In genomic region chr2:157723883-157724573, GRCm38 (mm10) we compare ENCODE assay signal across 10 mouse cellular contexts. TPM values are rescaled to one million over a fixed set of nuclear protein-coding genes. Genes with fewer than 3 reads are reported as not detected.
DNase-seq lines count a peak whose midpoint lies in the region; ATAC-seq and TF ChIP-seq lines count a peak whose summit lies in the region.
"Had no signal": no experiment of that assay in that cellular context is flagged by ENCODE, and none has a peak within 500 bp of the region (broad histone marks: within the 10 kb centered on the region; RNA-seq: fewer than 3 reads in every experiment).

No protein-coding gene starts in this region.

- ATAC-seq in hindbrain, embryonic 13.5 days (ENCODE audit: low FRiP score): peak; percentile 87
- peak; percentile 88 for ATAC-seq in midbrain, embryonic 13.5 days

- TF ChIP-seq POLR2A in brain, embryonic 14.5 days (IDR thresholded peaks at IDR 0.05; ENCODE audit: borderline replicate concordance, extremely low read depth, insufficient read depth, insufficient read length, poor library complexity, severe bottlenecking): no peak

- no peak overlapping the region for H3K4me3 ChIP-seq in hindbrain, embryonic 13.5 days
- H3K4me3 ChIP-seq in midbrain, embryonic 13.5 days (replicated peaks): no peak overlapping the region
- H3K4me3 ChIP-seq: lung, embryonic 15.5 days had no signal

- 36% methylated on average over 8 of the region's 8 CpGs for WGBS in hindbrain, embryonic 13.5 days
- WGBS in midbrain, embryonic 13.5 days: 38% methylated on average over 8 of the region's 8 CpGs

- H3K27ac ChIP-seq in hindbrain, embryonic 13.5 days: peak overlapping the region; percentile 91
- H3K27ac ChIP-seq in midbrain, embryonic 13.5 days: peak overlapping the region; percentile 87
- H3K27ac ChIP-seq: lung, embryonic 15.5 days had no signal

- no peaks in the 10 kb centered on the region for H3K36me3 ChIP-seq in hindbrain, embryonic 13.5 days
- no peaks in the 10 kb centered on the region for H3K36me3 ChIP-seq in midbrain, embryonic 13.5 days
- H3K36me3 ChIP-seq: lung, embryonic 15.5 days had no signal

- H3K9me3 ChIP-seq in hindbrain, embryonic 13.5 days: no peaks in the 10 kb centered on the region
- H3K9me3 ChIP-seq in midbrain, embryonic 13.5 days: peaks cover 4% of the 10 kb centered on the region; the same call in 1 of the 2 replicates
- H3K9me3 ChIP-seq: lung, embryonic 15.5 days had no signal

- H3K9ac ChIP-seq in hindbrain, embryonic 13.5 days: peak overlapping the region; percentile 36; the same call in 1 of the 2 replicates
- H3K9ac ChIP-seq in midbrain, embryonic 13.5 days (replicated peaks): no peak overlapping the region
- H3K9ac ChIP-seq: lung, embryonic 15.5 days had no signal

- no peak overlapping the region for H3K4me2 ChIP-seq in hindbrain, embryonic 13.5 days
- H3K4me2 ChIP-seq in midbrain, embryonic 13.5 days (replicated peaks): 0 out of 2 replicates have a peak overlapping the region, but pooled peaks have one; percentile 4
- H3K4me2 ChIP-seq: lung, embryonic 15.5 days had no signal

- no peaks in the 10 kb centered on the region for H3K27me3 ChIP-seq in hindbrain, embryonic 13.5 days
- no peaks in the 10 kb centered on the region for H3K27me3 ChIP-seq in midbrain, embryonic 13.5 days
- H3K27me3 ChIP-seq: lung, embryonic 15.5 days had no signal

- DNase-seq in embryo, embryonic 10.5 days (ENCODE audit: low spot score): peak; percentile 26
- DNase-seq in embryo, embryonic 9.5 days (ENCODE audit: extremely low spot score): no peak
- DNase-seq in brain, embryonic 14.5 days (ENCODE audit: low read depth): peak; percentile 76
- no peak for DNase-seq in urinary bladder, adult 18-20 months (ENCODE audit: low spot score in 2 of 2)
- no peak for DNase-seq in layer of hippocampus, adult 9-10 months (ENCODE audit: low spot score)
- DNase-seq in kidney, adult 8-10 months: no peak
- DNase-seq: cerebellum, adult 2 months had no signal

- peaks cover 28% of the 10 kb centered on the region for H3K4me1 ChIP-seq in hindbrain, embryonic 13.5 days (replicated peaks)
- H3K4me1 ChIP-seq in midbrain, embryonic 13.5 days (replicated peaks): peaks cover 24% of the 10 kb centered on the region

- no peak for TF ChIP-seq CTCF in brain, embryonic 14.5 days (IDR thresholded peaks at IDR 0.05; ENCODE audit: borderline replicate concordance, extremely low read depth, insufficient read depth, insufficient read length)

RNA-seq across cellular contexts. Expression of gene Ctnnbl1, which starts 13.2 kb away (rescaled TPM):
- 61.8 TPM in 2 replicates for polyA plus RNA-seq in brain, embryonic 14.5 days (2012; rRNA removed)
- polyA plus RNA-seq in hindbrain, embryonic 13.5 days (2015; fragmentation: Nextera tagmentation; extraction: Ambion mirVana): 70.6 and 72.8 TPM in 2 replicates
- 87.5 and 87.8 TPM in 2 replicates for polyA plus RNA-seq in midbrain, embryonic 13.5 days (2015; fragmentation: Nextera tagmentation; extraction: Ambion mirVana)

Comparison
In these comparisons a context has a peak if more than half of its experiments do, and no peak if none do; other contexts are left out.
1. DNase-seq: peak in embryo, embryonic 10.5 days (single experiment) and brain, embryonic 14.5 days (single experiment); none in embryo, embryonic 9.5 days (single experiment), urinary bladder, adult 18-20 months (0 of 2), layer of hippocampus, adult 9-10 months (single experiment) and kidney, adult 8-10 months (0 of 2).